Mouse (Mus musculus): ENCODE data around the gene Rbpj. TPM values are rescaled to one million over a fixed set of nuclear protein-coding genes. Genes with fewer than 3 reads are reported as not detected.
"Not testable (repeated sequence)": the region's sequence is repeated elsewhere in the genome, so short reads cannot be mapped to it uniquely, and the experiment has no call there.

Rbpj gene
- polyA plus RNA-seq, 1 experiment: 16.0 TPM

- no peak overlapping the region for H3ac ChIP-seq (ENCODE audit: control insufficient read depth, insufficient read length)
- H3K4me3 ChIP-seq: no peak overlapping the region
- TF ChIP-seq SRF (IDR thresholded peaks at IDR 0.05; ENCODE audit: control insufficient read depth, insufficient read length, low read depth): no peak
- TF ChIP-seq TCF12 (IDR thresholded peaks at IDR 0.05; ENCODE audit: insufficient read depth, poor library complexity, severe bottlenecking): no peak
- no peak for TF ChIP-seq TCF3 (IDR thresholded peaks at IDR 0.05; ENCODE audit: insufficient read length, low read depth)
- TF ChIP-seq MAX (IDR thresholded peaks at IDR 0.05; ENCODE audit: low read depth): no peak
- no peak for TF ChIP-seq POLR2AphosphoS2 (IDR thresholded peaks at IDR 0.05; ENCODE audit: insufficient read length, low read depth)
- no peak for TF ChIP-seq POLR2A (IDR thresholded peaks at IDR 0.05; ENCODE audit: insufficient read length, low read depth)
- no peak for TF ChIP-seq E2F4 (IDR thresholded peaks at IDR 0.05; ENCODE audit: insufficient read depth)
- no peak for TF ChIP-seq MYOD1 (IDR thresholded peaks at IDR 0.05; ENCODE audit: control insufficient read depth in 1 of 3, insufficient read length in 2 of 3, low read depth in 2 of 3)
- TF ChIP-seq MYOG (IDR thresholded peaks at IDR 0.05; ENCODE audit: control insufficient read depth in 1 of 3, insufficient read depth in 1 of 3, insufficient read length in 2 of 3, low read depth in 2 of 3): no peak
- TF ChIP-seq USF1 (IDR thresholded peaks at IDR 0.05; ENCODE audit: low read depth): no peak
- no peak for TF ChIP-seq CEBPB (IDR thresholded peaks at IDR 0.05; ENCODE audit: insufficient read depth, poor library complexity, severe bottlenecking)
- no peak for TF ChIP-seq REST (IDR thresholded peaks at IDR 0.05; ENCODE audit: insufficient read depth, insufficient read length)
- no peaks in the 10 kb centered on the region for H3K27me3 ChIP-seq (ENCODE audit: control insufficient read depth, insufficient read depth, insufficient read length)
- no peaks in the 10 kb centered on the region for H3K36me3 ChIP-seq (ENCODE audit: control insufficient read depth, insufficient read depth)
- peak overlapping the region; percentile 37 for H3K4me2 ChIP-seq (ENCODE audit: low read depth)
- no peaks in the 10 kb centered on the region for H3K79me2 ChIP-seq (ENCODE audit: control insufficient read depth, insufficient read depth)
Observed at GRCm38 (mm10) chr5:53543945-53544344, 78.0 kb downstream of the Rbpj start.

GRCm38 (mm10) chr5:53546440-53546839, 80.5 kb downstream of the Rbpj start:
- Histone ChIP-seq H3K79me2 (ENCODE audit: control insufficient read depth, insufficient read depth) (no peaks in the 10 kb centered on the region), H3K4me2 (ENCODE audit: low read depth) (no peak overlapping the region), H3K36me3 (ENCODE audit: control insufficient read depth, insufficient read depth) (no peaks in the 10 kb centered on the region), H3ac (ENCODE audit: control insufficient read depth, insufficient read length) (no peak overlapping the region), H3K4me3 (no peak overlapping the region), H3K27me3 (ENCODE audit: control insufficient read depth, insufficient read depth, insufficient read length) (no peaks in the 10 kb centered on the region)
- TF ChIP-seq TCF12 (IDR thresholded peaks at IDR 0.05; ENCODE audit: insufficient read depth, poor library complexity, severe bottlenecking) (no peak), E2F4 (IDR thresholded peaks at IDR 0.05; ENCODE audit: insufficient read depth) (no peak), CEBPB (IDR thresholded peaks at IDR 0.05; ENCODE audit: insufficient read depth, poor library complexity, severe bottlenecking) (no peak), REST (IDR thresholded peaks at IDR 0.05; ENCODE audit: insufficient read depth, insufficient read length) (no peak), USF1 (IDR thresholded peaks at IDR 0.05; ENCODE audit: low read depth) (no peak), POLR2A (IDR thresholded peaks at IDR 0.05; ENCODE audit: insufficient read length, low read depth) (no peak)

GRCm38 (mm10) chr5:53546979-53547472, 81.1 kb downstream of the Rbpj start:
- Histone ChIP-seq H3K27me3 (ENCODE audit: control insufficient read depth, insufficient read depth, insufficient read length) (no peaks in the 10 kb centered on the region), H3K4me3 (no peak overlapping the region), H3ac (ENCODE audit: control insufficient read depth, insufficient read length) (no peak overlapping the region), H3K36me3 (ENCODE audit: control insufficient read depth, insufficient read depth) (no peaks in the 10 kb centered on the region), H3K79me2 (ENCODE audit: control insufficient read depth, insufficient read depth) (no peaks in the 10 kb centered on the region), H3K4me2 (ENCODE audit: low read depth) (no peak overlapping the region)
- TF ChIP-seq E2F4 (IDR thresholded peaks at IDR 0.05; ENCODE audit: insufficient read depth): no peak
- no peak for TF ChIP-seq TCF12 (IDR thresholded peaks at IDR 0.05; ENCODE audit: insufficient read depth, poor library complexity, severe bottlenecking)
- TF ChIP-seq MAX (IDR thresholded peaks at IDR 0.05; ENCODE audit: low read depth): no peak
- TF ChIP-seq CEBPB (IDR thresholded peaks at IDR 0.05; ENCODE audit: insufficient read depth, poor library complexity, severe bottlenecking): no peak
- TF ChIP-seq USF1 (IDR thresholded peaks at IDR 0.05; ENCODE audit: low read depth): no peak
- no peak for TF ChIP-seq REST (IDR thresholded peaks at IDR 0.05; ENCODE audit: insufficient read depth, insufficient read length)

GRCm38 (mm10) chr5:53550329-53550728, 84.4 kb downstream of the Rbpj start:
- H3K79me2 ChIP-seq (ENCODE audit: control insufficient read depth, insufficient read depth); H3K27me3 ChIP-seq (ENCODE audit: control insufficient read depth, insufficient read depth, insufficient read length); H3K4me3 ChIP-seq; H3K36me3 ChIP-seq (ENCODE audit: control insufficient read depth, insufficient read depth); H3ac ChIP-seq (ENCODE audit: control insufficient read depth, insufficient read length); H3K4me2 ChIP-seq (ENCODE audit: low read depth): not testable (repeated sequence)

- Histone ChIP-seq H3K36me3 (ENCODE audit: control insufficient read depth, insufficient read depth) (no peaks in the 10 kb centered on the region), H3K4me2 (ENCODE audit: low read depth) (no peak overlapping the region), H3K27me3 (ENCODE audit: control insufficient read depth, insufficient read depth, insufficient read length) (no peaks in the 10 kb centered on the region), H3K79me2 (ENCODE audit: control insufficient read depth, insufficient read depth) (no peaks in the 10 kb centered on the region), H3ac (ENCODE audit: control insufficient read depth, insufficient read length) (no peak overlapping the region), H3K4me3 (no peak overlapping the region)
- TF ChIP-seq MYOG (IDR thresholded peaks at IDR 0.05; ENCODE audit: control insufficient read depth in 1 of 3, insufficient read depth in 1 of 3, insufficient read length in 2 of 3, low read depth in 2 of 3) (no peak), CEBPB (IDR thresholded peaks at IDR 0.05; ENCODE audit: insufficient read depth, poor library complexity, severe bottlenecking) (peak; percentile 48; the same call in 1 of the 2 replicates)
Observed at GRCm38 (mm10) chr5:53551394-53551793, 85.4 kb downstream of the Rbpj start.

GRCm38 (mm10) chr5:53551910-53552309, 86.0 kb downstream of the Rbpj start:
- Histone ChIP-seq H3K4me2 (ENCODE audit: low read depth) (no peak overlapping the region), H3K79me2 (ENCODE audit: control insufficient read depth, insufficient read depth) (no peaks in the 10 kb centered on the region)

More at GRCm38 (mm10) chr5:53551910-53552309, 86.0 kb downstream of the Rbpj start:
- no peak for TF ChIP-seq REST (IDR thresholded peaks at IDR 0.05; ENCODE audit: insufficient read depth, insufficient read length)
- TF ChIP-seq POLR2A (IDR thresholded peaks at IDR 0.05; ENCODE audit: insufficient read length, low read depth): no peak
- no peak for TF ChIP-seq MYOG (IDR thresholded peaks at IDR 0.05; ENCODE audit: control insufficient read depth in 1 of 3, insufficient read depth in 1 of 3, insufficient read length in 2 of 3, low read depth in 2 of 3)
- TF ChIP-seq E2F4 (IDR thresholded peaks at IDR 0.05; ENCODE audit: insufficient read depth): no peak
- TF ChIP-seq POLR2AphosphoS2 (IDR thresholded peaks at IDR 0.05; ENCODE audit: insufficient read length, low read depth): no peak
- TF ChIP-seq USF1 (IDR thresholded peaks at IDR 0.05; ENCODE audit: low read depth): no peak
- no peak for TF ChIP-seq SRF (IDR thresholded peaks at IDR 0.05; ENCODE audit: control insufficient read depth, insufficient read length, low read depth)
- no peak for TF ChIP-seq TCF3 (IDR thresholded peaks at IDR 0.05; ENCODE audit: insufficient read length, low read depth)
- no peak for TF ChIP-seq CEBPB (IDR thresholded peaks at IDR 0.05; ENCODE audit: insufficient read depth, poor library complexity, severe bottlenecking)
- TF ChIP-seq TCF12 (IDR thresholded peaks at IDR 0.05; ENCODE audit: insufficient read depth, poor library complexity, severe bottlenecking): no peak
- no peak for TF ChIP-seq MAX (IDR thresholded peaks at IDR 0.05; ENCODE audit: low read depth)
- TF ChIP-seq MYOD1 (IDR thresholded peaks at IDR 0.05; ENCODE audit: control insufficient read depth in 1 of 3, insufficient read length in 2 of 3, low read depth in 2 of 3): no peak
- Histone ChIP-seq H3K36me3 (ENCODE audit: control insufficient read depth, insufficient read depth) (no peaks in the 10 kb centered on the region), H3K4me3 (no peak overlapping the region), H3ac (ENCODE audit: control insufficient read depth, insufficient read length) (no peak overlapping the region), H3K27me3 (ENCODE audit: control insufficient read depth, insufficient read depth, insufficient read length) (no peaks in the 10 kb centered on the region)

Data from myocyte (in vitro differentiated cells).